Mouse (Mus musculus): ENCODE measurements around the gene Gm11020. TPM values are rescaled to one million over a fixed set of nuclear protein-coding genes. Genes with fewer than 3 reads are reported as not detected.

Gm11020 gene
- not detected in 2 replicates for polyA plus RNA-seq (2012; rRNA removed)

GRCm38 (mm10) chr8:104321267-104321666, at the start of gene Gm11020:
TSS of gene Gm11020 (plus strand) at chr8:104321567.

GRCm38 (mm10) chr8:104293081-104293480, 28.3 kb upstream of the Gm11020 start, which contains the start of gene Cmtm2a:
TSS of gene Cmtm2a (minus strand) at chr8:104293181.

GRCm38 (mm10) chr8:104309441-104310155, 11.8 kb upstream of the Gm11020 start, which contains the start of the genes Gm45711 and Cmtm1:
TSS of gene Gm45711 (minus strand) at chr8:104310081.
TSS of gene Cmtm1 (minus strand) at chr8:104310145.

GRCm38 (mm10) chr8:104321930-104322329, 563 bp downstream of the Gm11020 start, which contains the start of gene Cmtm2b:
TSS of gene Cmtm2b (plus strand) at chr8:104322230.

GRCm38 (mm10) chr8:104339229-104339982, 18.0 kb downstream of the Gm11020 start, which contains the start of gene Cmtm3:
TSS of gene Cmtm3 (plus strand) at chr8:104339410.

Other genes with a start within 250 kb of the Gm11020 start
- 14.7 and 16.5 TPM in 2 replicates for gene Cdh5, start 219.9 kb upstream of the Gm11020 start, polyA plus RNA-seq (2012; rRNA removed)
- gene Bean1, start 151.1 kb upstream of the Gm11020 start, polyA plus RNA-seq (2012; rRNA removed), result 18.2 and 18.4 TPM in 2 replicates
- gene Tk2, start 73.0 kb upstream of the Gm11020 start, polyA plus RNA-seq (2012; rRNA removed), result 14.4 and 15.2 TPM in 2 replicates
- 2.4 and 2.8 TPM in 2 replicates for gene Cklf, start 70.7 kb upstream of the Gm11020 start, polyA plus RNA-seq (2012; rRNA removed)
- gene Cmtm2a, start 28.4 kb upstream of the Gm11020 start, polyA plus RNA-seq (2012; rRNA removed), result not detected in 2 replicates
- gene Gm45711, start 11.5 kb upstream of the Gm11020 start, polyA plus RNA-seq (2012; rRNA removed), result not detected in 2 replicates
- not detected in 2 replicates for gene Cmtm1, start 11.4 kb upstream of the Gm11020 start, polyA plus RNA-seq (2012; rRNA removed)
- gene Cmtm2b, start 663 bp downstream of the Gm11020 start, polyA plus RNA-seq (2012; rRNA removed), result not detected in 2 replicates
- gene Cmtm3, start 17.8 kb downstream of the Gm11020 start, polyA plus RNA-seq (2012; rRNA removed), result 49.2 and 55.2 TPM in 2 replicates
- gene Cmtm4, start 74.2 kb downstream of the Gm11020 start, polyA plus RNA-seq (2012; rRNA removed), result 46.0 and 55.8 TPM in 2 replicates
- gene Dync1li2, start 121.5 kb downstream of the Gm11020 start, polyA plus RNA-seq (2012; rRNA removed), result 14.5 and 19.3 TPM in 2 replicates
- gene Terb1, start 188.3 kb downstream of the Gm11020 start, polyA plus RNA-seq (2012; rRNA removed), result 0.03 TPM in 1 of 2 replicates, not detected in the other
- 4.2 and 4.4 TPM in 2 replicates for gene Nae1, start 213.1 kb downstream of the Gm11020 start, polyA plus RNA-seq (2012; rRNA removed)
- gene Car7, start 213.1 kb downstream of the Gm11020 start, polyA plus RNA-seq (2012; rRNA removed), result 1.9 and 2.7 TPM in 2 replicates

All from colon, adult 2 months (tissue).